Mouse (Mus musculus) bone marrow, adult 2 months (tissue): ENCODE data around the gene Phf1.

Experiments
- CTCF ChIP-seq: fragments of 200-500 bp; IDR thresholded peaks from 2 replicates; pipeline ENCODE4 v1.5.1; 2011; ENCODE audit warnings: low read length, control low read depth; ENCODE audit not compliant: control insufficient read depth, insufficient read depth
- POLR2A ChIP-seq: fragments of 200-500 bp; IDR thresholded peaks from 2 replicates; pipeline ENCODE4 v1.6.1; 2011; ENCODE audit warnings: low read depth, mild to moderate bottlenecking, control low read depth, low read length, borderline replicate concordance; ENCODE audit not compliant: control insufficient read depth

- TF ChIP-seq CTCF (no peak), POLR2A (no peak)
Observed at GRCm38 (mm10) chr17:26975415-26975814, 42.6 kb downstream of the Phf1 start.
